Mouse (Mus musculus) ES-Bruce4 (cell line): Measurements from ENCODE around the gene Otop2.

Source experiments
- CTCF ChIP-seq: IDR thresholded peaks from one replicate; pipeline ENCODE4 v1.8.1; 2011; ENCODE audit warnings: low read depth, low read length
- EP300 ChIP-seq: IDR thresholded peaks from 2 replicates; pipeline ENCODE4 v1.6.1; 2011; ENCODE audit warnings: low read depth, low read length; ENCODE audit not compliant: insufficient read depth
- POLR2A ChIP-seq: IDR thresholded peaks from one replicate; pipeline ENCODE4 v1.8.1; 2011; ENCODE audit warnings: low read length; ENCODE audit not compliant: insufficient read depth

DNA sequence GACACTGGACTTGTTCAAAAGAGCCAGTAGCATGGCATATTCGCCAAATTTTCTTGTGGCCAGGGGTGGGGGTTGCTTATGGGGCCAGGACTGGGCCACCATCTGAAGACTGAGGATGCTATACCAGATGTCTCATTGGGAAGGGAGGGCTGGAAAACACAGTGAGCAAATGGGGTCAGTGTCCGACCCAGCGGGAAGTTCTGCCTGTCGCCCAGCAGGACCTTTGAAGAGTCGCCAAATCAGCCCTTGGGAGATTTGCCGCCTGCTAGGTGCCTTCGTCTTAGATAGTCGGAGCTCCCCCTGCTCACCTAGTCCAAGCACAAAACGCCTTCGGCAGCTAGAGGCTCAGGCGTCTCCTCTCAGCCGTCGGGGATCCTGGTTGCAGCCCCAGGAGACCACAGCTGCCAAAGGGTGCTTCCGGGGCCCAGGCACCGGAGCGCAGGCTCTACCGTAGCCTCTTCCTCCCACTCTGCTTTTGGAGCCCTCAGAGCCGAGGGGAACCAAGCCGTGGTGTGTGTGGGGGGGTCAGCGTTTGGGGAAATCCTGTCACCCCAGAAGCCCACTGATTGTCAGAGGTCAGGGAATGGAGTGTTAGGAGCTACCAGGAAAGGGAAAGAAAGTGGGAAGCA, 41.1 kb upstream of the Otop2 start:
- no peak for TF ChIP-seq CTCF
- TF ChIP-seq EP300: no peak
- no peak for TF ChIP-seq POLR2A
